Mouse (Mus musculus) embryonic facial prominence, embryonic 15.5 days (tissue): Measurements from ENCODE around the gene Crb3. TPM values are rescaled to one million over a fixed set of nuclear protein-coding genes. Genes with fewer than 3 reads are reported as not detected.
"Not testable (repeated sequence)": the region's sequence is repeated elsewhere in the genome, so short reads cannot be mapped to it uniquely, and the experiment has no call there.

Experiments used
- ATAC-seq: fragments of 200-750 bp; cut with Nextera tagmentation; 2 replicates; pipeline ENCODE4 v1.8.0; 2017; ENCODE audit warnings: low read depth, moderate TSS enrichment; ENCODE audit not compliant: insufficient number of reproducible peaks, low FRiP score, low TSS enrichment
- H3K27ac ChIP-seq: fragments of 300-500 bp; sonication (generic); replicated peaks from 2 replicates; pipeline ENCODE4 v1.5.1; 2015; ENCODE audit warnings: mild to moderate bottlenecking, inconsistent platforms
- H3K27me3 ChIP-seq: fragments of 300-500 bp; sonication (generic); 2 replicates; pipeline ENCODE4 v1.6.1; 2015; ENCODE audit warnings: inconsistent platforms
- H3K36me3 ChIP-seq: fragments of 300-500 bp; sonication (generic); 2 replicates; pipeline ENCODE4 v1.6.1; 2015; ENCODE audit warnings: mild to moderate bottlenecking, inconsistent platforms
- H3K4me1 ChIP-seq: fragments of 300-500 bp; sonication (generic); 2 replicates; pipeline ENCODE4 v1.6.1; 2015; ENCODE audit warnings: inconsistent platforms
- H3K4me2 ChIP-seq: fragments of 300-500 bp; sonication (generic); replicated peaks from 2 replicates; pipeline ENCODE4 v1.6.1; 2015; ENCODE audit warnings: mild to moderate bottlenecking, inconsistent platforms
- H3K4me3 ChIP-seq: fragments of 300-500 bp; sonication (generic); replicated peaks from 2 replicates; pipeline ENCODE4 v1.5.1; 2015; ENCODE audit warnings: mild to moderate bottlenecking, inconsistent platforms
- H3K9ac ChIP-seq: fragments of 300-500 bp; sonication (generic); 2 replicates; pipeline ENCODE4 v1.6.1; 2015; ENCODE audit warnings: inconsistent platforms
- H3K9me3 ChIP-seq: fragments of 300-500 bp; sonication (generic); replicated peaks from 2 replicates; pipeline ENCODE4 v1.6.1; 2016; ENCODE audit warnings: inconsistent platforms
- WGBS: fragments of 180-500 bp; shearing (Covaris S2); methylation state at CpG from one replicate; pipeline ENCODE4 v1.1.7; 2015; 5-methylcytosine and 5-hydroxymethylcytosine counted together
- polyA plus RNA-seq: library from polyadenylated mRNA; unstranded; fragments of >200 nt; fragmentation: Nextera tagmentation; extraction: Ambion mirVana; gene quantifications from 2 replicates; pipeline ENCODE4 v1.2.1, GENCODE M21; 2015

Crb3 gene
- polyA plus RNA-seq, 1 experiment from 2014 or later, result 14.6 TPM

GRCm38 (mm10) chr17:57032854-57033253 is 26.1 kb upstream of the Crb3 start:
- no peak overlapping the region for H3K4me3 ChIP-seq
- no peaks in the 10 kb centered on the region for H3K27me3 ChIP-seq
- peaks cover 12% of the 10 kb centered on the region for H3K4me1 ChIP-seq
- 89% methylated on average over 4 of the region's 4 CpGs for WGBS
- no peak overlapping the region for H3K9ac ChIP-seq
- no peaks in the 10 kb centered on the region for H3K9me3 ChIP-seq
- H3K36me3 ChIP-seq, result peaks cover 10% of the 10 kb centered on the region
- no peak overlapping the region for H3K27ac ChIP-seq
- no peak overlapping the region for H3K4me2 ChIP-seq
- ATAC-seq, result no peak

GRCm38 (mm10) chr17:57038978-57039377 is 19.9 kb upstream of the Crb3 start:
- WGBS, result 40% methylated on average over 8 of the region's 8 CpGs
- no peak for ATAC-seq
- no peaks in the 10 kb centered on the region for H3K4me1 ChIP-seq

GRCm38 (mm10) chr17:57041554-57041953 is 17.4 kb upstream of the Crb3 start, which contains the start of gene Slc25a41:
Gene Slc25a41 (minus strand): TSS chr17:57041654.
- WGBS, result 63% methylated on average over 8 of the region's 8 CpGs
- Histone ChIP-seq H3K4me1 (no peaks in the 10 kb centered on the region), H3K9me3 (no peaks in the 10 kb centered on the region), H3K9ac (no peak within 1 kb of the TSS), H3K4me3 (no peak within 1 kb of the TSS), H3K27ac (no peak within 1 kb of the TSS), H3K27me3 (0 out of 2 replicates have a peak, but pooled peaks cover 6% of the 10 kb centered on the region), H3K4me2 (no peak within 1 kb of the TSS), H3K36me3 (peaks cover 5% of the 10 kb centered on the region; the same call in 1 of the 2 replicates)
- no peak for ATAC-seq

More at GRCm38 (mm10) chr17:57038978-57039377, 19.9 kb upstream of the Crb3 start:
- 0 out of 2 replicates have a peak, but pooled peaks cover 6% of the 10 kb centered on the region for H3K27me3 ChIP-seq
- no peak overlapping the region for H3K27ac ChIP-seq
- no peak overlapping the region for H3K9ac ChIP-seq
- no peaks in the 10 kb centered on the region for H3K36me3 ChIP-seq
- H3K4me2 ChIP-seq, result no peak overlapping the region
- H3K4me3 ChIP-seq, result no peak overlapping the region
- H3K9me3 ChIP-seq, result no peaks in the 10 kb centered on the region

GRCm38 (mm10) chr17:57047406-57047805 is 11.5 kb upstream of the Crb3 start:
- 31% methylated on average over 5 of the region's 5 CpGs for WGBS
- no peak overlapping the region for H3K4me3 ChIP-seq
- H3K27ac ChIP-seq, result no peak overlapping the region
- H3K36me3 ChIP-seq, result peaks cover 16% of the 10 kb centered on the region
- H3K4me1 ChIP-seq, result no peaks in the 10 kb centered on the region
- ATAC-seq, result no peak
- no peak overlapping the region for H3K9ac ChIP-seq
- no peaks in the 10 kb centered on the region for H3K27me3 ChIP-seq
- H3K4me2 ChIP-seq, result no peak overlapping the region
- no peaks in the 10 kb centered on the region for H3K9me3 ChIP-seq

GRCm38 (mm10) chr17:57048816-57049215 is 10.1 kb upstream of the Crb3 start:
- Histone ChIP-seq H3K27ac (no peak overlapping the region), H3K36me3 (peaks cover 24% of the 10 kb centered on the region), H3K27me3 (no peaks in the 10 kb centered on the region), H3K9me3 (no peaks in the 10 kb centered on the region), H3K9ac (no peak overlapping the region), H3K4me1 (no peaks in the 10 kb centered on the region), H3K4me2 (no peak overlapping the region), H3K4me3 (no peak overlapping the region)
- no peak for ATAC-seq
- 99% methylated on average over 3 of the region's 3 CpGs for WGBS

- 85% methylated on average over 4 of the region's 4 CpGs for WGBS
- not testable (repeated sequence) for H3K9ac ChIP-seq, H3K27ac ChIP-seq, H3K9me3 ChIP-seq, H3K4me1 ChIP-seq, H3K4me3 ChIP-seq, ATAC-seq, H3K27me3 ChIP-seq, H3K4me2 ChIP-seq
- H3K36me3 ChIP-seq, result peaks cover 19% of the 10 kb centered on the region
Measured at GRCm38 (mm10) chr17:57051679-57052078, 7.2 kb upstream of the Crb3 start.

- H3K27me3 ChIP-seq, result peaks cover 4% of the 10 kb centered on the region
- no peaks in the 10 kb centered on the region for H3K9me3 ChIP-seq
- H3K4me3 ChIP-seq, result no peak overlapping the region
- no peak for ATAC-seq
- H3K4me2 ChIP-seq, result no peak overlapping the region
- H3K9ac ChIP-seq, result no peak overlapping the region
- 84% methylated on average over 3 of the region's 3 CpGs for WGBS
- peaks cover 17% of the 10 kb centered on the region for H3K4me1 ChIP-seq
- peaks cover 10% of the 10 kb centered on the region; the same call in 1 of the 2 replicates for H3K36me3 ChIP-seq
- H3K27ac ChIP-seq, result no peak overlapping the region
Measured at GRCm38 (mm10) chr17:57056246-57056645, 2.7 kb upstream of the Crb3 start.

GRCm38 (mm10) chr17:57059486-57059977 is 627 bp downstream of the Crb3 start, which contains the start of gene Slc25a23:
Gene Slc25a23 (minus strand): TSS chr17:57059863.
- H3K4me2 ChIP-seq, result peak within 1 kb of the TSS; percentile 88
- peak; percentile 78 for ATAC-seq
- H3K36me3 ChIP-seq, result no peaks in the 10 kb centered on the region
- H3K4me1 ChIP-seq, result peaks cover 22% of the 10 kb centered on the region
- under 1% methylated on average over 43 of the region's 45 CpGs for WGBS
- no peaks in the 10 kb centered on the region for H3K9me3 ChIP-seq
- H3K4me3 ChIP-seq, result peak within 1 kb of the TSS; percentile 79
- peak within 1 kb of the TSS; percentile 48 for H3K27ac ChIP-seq
- H3K9ac ChIP-seq, result peak within 1 kb of the TSS; percentile 48
- H3K27me3 ChIP-seq, result peaks cover 31% of the 10 kb centered on the region

- ATAC-seq, result peak; percentile 90
- H3K9ac ChIP-seq, result no peak overlapping the region
- peaks cover 36% of the 10 kb centered on the region for H3K27me3 ChIP-seq
- H3K36me3 ChIP-seq, result no peaks in the 10 kb centered on the region
- no peaks in the 10 kb centered on the region for H3K9me3 ChIP-seq
- H3K4me1 ChIP-seq, result peaks cover 22% of the 10 kb centered on the region
- under 1% methylated on average over 44 of the region's 44 CpGs for WGBS
- H3K4me3 ChIP-seq, result peak overlapping the region; percentile 79
- H3K27ac ChIP-seq, result peak overlapping the region; percentile 48
- peak overlapping the region; percentile 88 for H3K4me2 ChIP-seq
Measured at GRCm38 (mm10) chr17:57060231-57060801, 1.4 kb downstream of the Crb3 start.

GRCm38 (mm10) chr17:57061069-57061468 is 2.2 kb downstream of the Crb3 start:
- H3K36me3 ChIP-seq, result no peaks in the 10 kb centered on the region
- ATAC-seq, result no peak
- WGBS, result 38% methylated on average over 10 of the region's 10 CpGs
- H3K4me2 ChIP-seq, result peak overlapping the region; percentile 88
- H3K4me1 ChIP-seq, result peaks cover 22% of the 10 kb centered on the region
- H3K27ac ChIP-seq, result no peak overlapping the region
- H3K27me3 ChIP-seq, result peaks cover 40% of the 10 kb centered on the region
- H3K9ac ChIP-seq, result no peak overlapping the region
- no peaks in the 10 kb centered on the region for H3K9me3 ChIP-seq
- peak overlapping the region; percentile 79 for H3K4me3 ChIP-seq

- Histone ChIP-seq H3K27me3 (peaks cover 42% of the 10 kb centered on the region), H3K4me1 (peaks cover 22% of the 10 kb centered on the region), H3K36me3 (no peaks in the 10 kb centered on the region), H3K9ac (no peak overlapping the region), H3K9me3 (no peaks in the 10 kb centered on the region), H3K4me3 (peak overlapping the region; percentile 39), H3K27ac (no peak overlapping the region), H3K4me2 (peak overlapping the region; percentile 48)
- no peak for ATAC-seq
- WGBS, result 1% methylated on average over 39 of the region's 39 CpGs
Measured at GRCm38 (mm10) chr17:57062011-57062521, 3.2 kb downstream of the Crb3 start.
